Mouse (Mus musculus): Measurements from ENCODE around the gene Dnm3. TPM values are rescaled to one million over a fixed set of nuclear protein-coding genes. Genes with fewer than 3 reads are reported as not detected.

Gene Dnm3
- polyA plus RNA-seq, 1 experiment, result 3.0 TPM

- Histone ChIP-seq H3K4me3 (no peak overlapping the region), H3K36me3 (ENCODE audit: control insufficient read depth, insufficient read depth) (no peaks in the 10 kb centered on the region), H3ac (ENCODE audit: control insufficient read depth, insufficient read length) (no peak overlapping the region), H3K4me2 (ENCODE audit: low read depth) (no peak overlapping the region), H3K27me3 (ENCODE audit: control insufficient read depth, insufficient read depth, insufficient read length) (no peaks in the 10 kb centered on the region), H3K79me2 (ENCODE audit: control insufficient read depth, insufficient read depth) (no peaks in the 10 kb centered on the region)
- TF ChIP-seq E2F4 (IDR thresholded peaks at IDR 0.05; ENCODE audit: insufficient read depth) (no peak), MYOD1 (IDR thresholded peaks at IDR 0.05; ENCODE audit: control insufficient read depth in 1 of 3, insufficient read length in 2 of 3, low read depth in 2 of 3) (peak in 1 of 3 experiments; percentile 13), MYOG (IDR thresholded peaks at IDR 0.05; ENCODE audit: control insufficient read depth in 1 of 3, insufficient read depth in 1 of 3, insufficient read length in 2 of 3, low read depth in 2 of 3) (peak in 1 of 3 experiments; percentile 32)
These were observed 41.2 kb downstream of the Dnm3 start for GRCm38 (mm10) chr1:162436672-162437071.

GRCm38 (mm10) chr1:162428904-162429303 lies 48.9 kb downstream of the Dnm3 start:
- TF ChIP-seq POLR2AphosphoS2 (IDR thresholded peaks at IDR 0.05; ENCODE audit: insufficient read length, low read depth), result no peak
- TF ChIP-seq MYOD1 (IDR thresholded peaks at IDR 0.05; ENCODE audit: control insufficient read depth in 1 of 3, insufficient read length in 2 of 3, low read depth in 2 of 3), result no peak
- no peak for TF ChIP-seq POLR2A (IDR thresholded peaks at IDR 0.05; ENCODE audit: insufficient read length, low read depth)
- TF ChIP-seq TCF3 (IDR thresholded peaks at IDR 0.05; ENCODE audit: insufficient read length, low read depth), result no peak
- no peak for TF ChIP-seq MYOG (IDR thresholded peaks at IDR 0.05; ENCODE audit: control insufficient read depth in 1 of 3, insufficient read depth in 1 of 3, insufficient read length in 2 of 3, low read depth in 2 of 3)
- TF ChIP-seq USF1 (IDR thresholded peaks at IDR 0.05; ENCODE audit: low read depth), result no peak
- no peak for TF ChIP-seq MAX (IDR thresholded peaks at IDR 0.05; ENCODE audit: low read depth)
- H3ac ChIP-seq (ENCODE audit: control insufficient read depth, insufficient read length), result no peak overlapping the region

GRCm38 (mm10) chr1:162425930-162426478 lies 51.8 kb downstream of the Dnm3 start:
- no peak overlapping the region for H3ac ChIP-seq (ENCODE audit: control insufficient read depth, insufficient read length)
- TF ChIP-seq CEBPB (IDR thresholded peaks at IDR 0.05; ENCODE audit: insufficient read depth, poor library complexity, severe bottlenecking), result no peak
- no peak for TF ChIP-seq TCF3 (IDR thresholded peaks at IDR 0.05; ENCODE audit: insufficient read length, low read depth)
- no peak for TF ChIP-seq MYOD1 (IDR thresholded peaks at IDR 0.05; ENCODE audit: control insufficient read depth in 1 of 3, insufficient read length in 2 of 3, low read depth in 2 of 3)
- no peak for TF ChIP-seq E2F4 (IDR thresholded peaks at IDR 0.05; ENCODE audit: insufficient read depth)
- TF ChIP-seq TCF12 (IDR thresholded peaks at IDR 0.05; ENCODE audit: insufficient read depth, poor library complexity, severe bottlenecking), result no peak
- TF ChIP-seq USF1 (IDR thresholded peaks at IDR 0.05; ENCODE audit: low read depth), result no peak
- TF ChIP-seq MAX (IDR thresholded peaks at IDR 0.05; ENCODE audit: low read depth), result no peak
- no peak for TF ChIP-seq MYOG (IDR thresholded peaks at IDR 0.05; ENCODE audit: control insufficient read depth in 1 of 3, insufficient read depth in 1 of 3, insufficient read length in 2 of 3, low read depth in 2 of 3)
- TF ChIP-seq SRF (IDR thresholded peaks at IDR 0.05; ENCODE audit: control insufficient read depth, insufficient read length, low read depth), result no peak
- no peak for TF ChIP-seq POLR2A (IDR thresholded peaks at IDR 0.05; ENCODE audit: insufficient read length, low read depth)
- TF ChIP-seq REST (IDR thresholded peaks at IDR 0.05; ENCODE audit: insufficient read depth, insufficient read length), result no peak
- TF ChIP-seq POLR2AphosphoS2 (IDR thresholded peaks at IDR 0.05; ENCODE audit: insufficient read length, low read depth), result no peak

More at GRCm38 (mm10) chr1:162428904-162429303, 48.9 kb downstream of the Dnm3 start:
- no peaks in the 10 kb centered on the region for H3K79me2 ChIP-seq (ENCODE audit: control insufficient read depth, insufficient read depth)
- no peaks in the 10 kb centered on the region for H3K27me3 ChIP-seq (ENCODE audit: control insufficient read depth, insufficient read depth, insufficient read length)
- H3K4me2 ChIP-seq (ENCODE audit: low read depth), result no peak overlapping the region
- H3K36me3 ChIP-seq (ENCODE audit: control insufficient read depth, insufficient read depth), result no peaks in the 10 kb centered on the region
- H3K4me3 ChIP-seq, result no peak overlapping the region

GRCm38 (mm10) chr1:162422826-162423225 lies 55.0 kb downstream of the Dnm3 start:
- no peak for TF ChIP-seq REST (IDR thresholded peaks at IDR 0.05; ENCODE audit: insufficient read depth, insufficient read length)
- TF ChIP-seq E2F4 (IDR thresholded peaks at IDR 0.05; ENCODE audit: insufficient read depth), result no peak
- TF ChIP-seq TCF12 (IDR thresholded peaks at IDR 0.05; ENCODE audit: insufficient read depth, poor library complexity, severe bottlenecking), result no peak
- no peak for TF ChIP-seq MYOG (IDR thresholded peaks at IDR 0.05; ENCODE audit: control insufficient read depth in 1 of 3, insufficient read depth in 1 of 3, insufficient read length in 2 of 3, low read depth in 2 of 3)
- Histone ChIP-seq H3K27me3 (ENCODE audit: control insufficient read depth, insufficient read depth, insufficient read length) (no peaks in the 10 kb centered on the region), H3K79me2 (ENCODE audit: control insufficient read depth, insufficient read depth) (no peaks in the 10 kb centered on the region), H3K4me3 (no peak overlapping the region), H3K4me2 (ENCODE audit: low read depth) (no peak overlapping the region), H3ac (ENCODE audit: control insufficient read depth, insufficient read length) (no peak overlapping the region), H3K36me3 (ENCODE audit: control insufficient read depth, insufficient read depth) (no peaks in the 10 kb centered on the region)

More at GRCm38 (mm10) chr1:162425930-162426478, 51.8 kb downstream of the Dnm3 start:
- Histone ChIP-seq H3K36me3 (ENCODE audit: control insufficient read depth, insufficient read depth) (no peaks in the 10 kb centered on the region), H3K27me3 (ENCODE audit: control insufficient read depth, insufficient read depth, insufficient read length) (no peaks in the 10 kb centered on the region), H3K4me2 (ENCODE audit: low read depth) (no peak overlapping the region), H3K79me2 (ENCODE audit: control insufficient read depth, insufficient read depth) (no peaks in the 10 kb centered on the region), H3K4me3 (no peak overlapping the region)

- no peak for TF ChIP-seq CEBPB (IDR thresholded peaks at IDR 0.05; ENCODE audit: insufficient read depth, poor library complexity, severe bottlenecking)
- no peak for TF ChIP-seq TCF12 (IDR thresholded peaks at IDR 0.05; ENCODE audit: insufficient read depth, poor library complexity, severe bottlenecking)
- TF ChIP-seq E2F4 (IDR thresholded peaks at IDR 0.05; ENCODE audit: insufficient read depth), result no peak
- no peak for TF ChIP-seq POLR2AphosphoS2 (IDR thresholded peaks at IDR 0.05; ENCODE audit: insufficient read length, low read depth)
- TF ChIP-seq REST (IDR thresholded peaks at IDR 0.05; ENCODE audit: insufficient read depth, insufficient read length), result peak; percentile 57
- no peak for TF ChIP-seq TCF3 (IDR thresholded peaks at IDR 0.05; ENCODE audit: insufficient read length, low read depth)
- Histone ChIP-seq H3K79me2 (ENCODE audit: control insufficient read depth, insufficient read depth) (no peaks in the 10 kb centered on the region), H3K4me3 (no peak overlapping the region)
These were observed 64.0 kb downstream of the Dnm3 start for GRCm38 (mm10) chr1:162413791-162414190.

More at GRCm38 (mm10) chr1:162413791-162414190, 64.0 kb downstream of the Dnm3 start:
- H3ac ChIP-seq (ENCODE audit: control insufficient read depth, insufficient read length), result no peak overlapping the region
- no peaks in the 10 kb centered on the region for H3K27me3 ChIP-seq (ENCODE audit: control insufficient read depth, insufficient read depth, insufficient read length)
- no peak overlapping the region for H3K4me2 ChIP-seq (ENCODE audit: low read depth)
- no peaks in the 10 kb centered on the region for H3K36me3 ChIP-seq (ENCODE audit: control insufficient read depth, insufficient read depth)
